Mouse (Mus musculus) mesoderm, embryonic 11.5 days (tissue): ENCODE measurements around the gene Pheta1.

Experiments used
- DNase-seq: peaks from one replicate; pipeline ENCODE4 v3.0.0-alpha.2; 2012; ENCODE audit warnings: low read depth, low spot score

Gene Pheta1

GRCm38 (mm10) chr5:121825606-121826005, 23.2 kb upstream of the Pheta1 start:
- DNase-seq = no peak

- no peak for DNase-seq
Observed at GRCm38 (mm10) chr5:121827876-121828275, 20.9 kb upstream of the Pheta1 start.

- DNase-seq = peak; percentile 51
Observed at GRCm38 (mm10) chr5:121828491-121829432, 20.0 kb upstream of the Pheta1 start.

GRCm38 (mm10) chr5:121831002-121831601, 17.7 kb upstream of the Pheta1 start:
- no peak for DNase-seq

- DNase-seq = no peak
Observed at GRCm38 (mm10) chr5:121832376-121833155, 16.2 kb upstream of the Pheta1 start.

- DNase-seq = no peak
Observed at GRCm38 (mm10) chr5:121833159-121833558, 15.6 kb upstream of the Pheta1 start.

GRCm38 (mm10) chr5:121833572-121834240, 15.1 kb upstream of the Pheta1 start:
- DNase-seq = peak; percentile 52

GRCm38 (mm10) chr5:121834241-121834606, 14.6 kb upstream of the Pheta1 start:
- DNase-seq = no peak

GRCm38 (mm10) chr5:121834991-121835747, 13.6 kb upstream of the Pheta1 start:
- no peak for DNase-seq

GRCm38 (mm10) chr5:121835949-121836691, 12.7 kb upstream of the Pheta1 start:
- DNase-seq = no peak

- DNase-seq = peak; percentile 92
Observed at GRCm38 (mm10) chr5:121836692-121837415, 11.9 kb upstream of the Pheta1 start.

- DNase-seq = peak; percentile 47
Observed at GRCm38 (mm10) chr5:121837441-121838340, 11.1 kb upstream of the Pheta1 start, which contains the start of gene Sh2b3. TSS of gene Sh2b3 (minus strand) at chr5:121837646.

GRCm38 (mm10) chr5:121838341-121839127, 10.2 kb upstream of the Pheta1 start:
- DNase-seq = no peak

- DNase-seq = no peak
Observed at GRCm38 (mm10) chr5:121839128-121839473, 9.7 kb upstream of the Pheta1 start.

GRCm38 (mm10) chr5:121841516-121841915, 7.3 kb upstream of the Pheta1 start:
- no peak for DNase-seq

- DNase-seq = no peak
Observed at GRCm38 (mm10) chr5:121841973-121842372, 6.8 kb upstream of the Pheta1 start.

GRCm38 (mm10) chr5:121842665-121843118, 6.1 kb upstream of the Pheta1 start:
- DNase-seq = peak; percentile 78
